Mouse (Mus musculus) MEL (cell line): ENCODE data around the gene Mroh2a. TPM values are rescaled to one million over a fixed set of nuclear protein-coding genes. Genes with fewer than 3 reads are reported as not detected.

Source experiments
- DNase-seq: peaks from one replicate; pipeline ENCODE4 v3.0.0; 2011; ENCODE audit warnings: low read depth, low spot score
- H3K27ac ChIP-seq: 2 replicates; pipeline ENCODE4 v1.5.1; 2012; ENCODE audit warnings: low read depth, mild to moderate bottlenecking, control low read depth, low read length, moderate library complexity; ENCODE audit not compliant: control insufficient read depth
- H3K27me3 ChIP-seq, 2 experiments: fragments of 150-350 bp in 1 of 2; sonication (generic) in 1 of 2; 2 replicates each; pipeline ENCODE4 v1.6.1; 2012; ENCODE audit warnings: low read length in 2 of 2, mild to moderate bottlenecking in 2 of 2, improper control_type of control experiment in 1 of 2, moderate library complexity in 1 of 2; ENCODE audit not compliant: insufficient read depth in 2 of 2, control insufficient read depth in 1 of 2
- H3K36me3 ChIP-seq, 2 experiments: 2 replicates each; pipeline ENCODE4 v1.6.1; 2012 to 2014; ENCODE audit warnings: low read length in 2 of 2, improper control_type of control experiment in 1 of 2, inconsistent platforms in 1 of 2, mild to moderate bottlenecking in 1 of 2; ENCODE audit not compliant: insufficient read depth in 2 of 2, control insufficient read depth in 1 of 2
- H3K4me1 ChIP-seq, 2 experiments: fragments of 150-350 bp in 1 of 2; sonication (generic) in 1 of 2; 2 replicates each; pipeline ENCODE4 v1.6.1; 2012; ENCODE audit warnings: low read length in 2 of 2, improper control_type of control experiment in 1 of 2, mild to moderate bottlenecking in 1 of 2; ENCODE audit not compliant: insufficient read depth in 2 of 2, control insufficient read depth in 1 of 2
- H3K4me3 ChIP-seq, 2 experiments: fragments of 150-350 bp in 1 of 2; sonication (generic) in 1 of 2; 2 replicates each; pipeline ENCODE4 v1.5.1; 2012; ENCODE audit warnings: low read depth in 2 of 2, low read length in 2 of 2, mild to moderate bottlenecking in 2 of 2, moderate library complexity in 2 of 2, control low read depth in 1 of 2, improper control_type of control experiment in 1 of 2; ENCODE audit not compliant: control insufficient read depth in 1 of 2, insufficient read depth in 1 of 2
- H3K79me2 ChIP-seq: 2 replicates; pipeline ENCODE4 v1.6.1; 2012; ENCODE audit warnings: mild to moderate bottlenecking, low read length, moderate library complexity; ENCODE audit not compliant: control insufficient read depth, poor library complexity, insufficient read depth
- H3K9ac ChIP-seq: 2 replicates; pipeline ENCODE4 v1.6.1; 2012; ENCODE audit warnings: low read depth, mild to moderate bottlenecking, control low read depth, low read length, moderate library complexity; ENCODE audit not compliant: control insufficient read depth, poor library complexity, severe bottlenecking
- H3K9me3 ChIP-seq: fragments of 150-350 bp; sonication (generic); replicated peaks from 2 replicates; pipeline ENCODE4 v1.6.1; 2012; ENCODE audit warnings: mild to moderate bottlenecking, low read length, improper control_type of control experiment, moderate library complexity; ENCODE audit not compliant: insufficient read depth
- BHLHE40 ChIP-seq: IDR thresholded peaks from 2 replicates; pipeline ENCODE4 v1.6.1; 2012; ENCODE audit warnings: low read depth, mild to moderate bottlenecking, inconsistent platforms, low read length, improper control_type of control experiment, borderline replicate concordance
- CHD2 ChIP-seq: IDR thresholded peaks from 2 replicates; pipeline ENCODE4 v1.6.1; 2011; ENCODE audit warnings: low read length, improper control_type of control experiment
- CTCF ChIP-seq, 3 experiments: IDR thresholded peaks in 2 of 3; conservative IDR thresholded peaks in 1 of 3; 2 replicates each; pipeline ENCODE4 v1.5.1; 2011 to 2012; ENCODE audit warnings: low read length in 3 of 3, low read depth in 2 of 3, mild to moderate bottlenecking in 2 of 3, improper control_type of control experiment in 1 of 3, inconsistent platforms in 1 of 3, mixed read lengths in 1 of 3, moderate library complexity in 1 of 3; ENCODE audit not compliant: control insufficient read depth in 1 of 3, insufficient read depth in 1 of 3, poor library complexity in 1 of 3, severe bottlenecking in 1 of 3
- ELF1 ChIP-seq: IDR thresholded peaks from 2 replicates; pipeline ENCODE4 v1.6.1; 2014; ENCODE audit warnings: low read depth, mild to moderate bottlenecking, inconsistent platforms, low read length, improper control_type of control experiment, moderate library complexity
- GATA1 ChIP-seq: IDR thresholded peaks from 2 replicates; pipeline ENCODE4 v1.6.1; 2011; ENCODE audit warnings: low read depth, low read length, improper control_type of control experiment
- HCFC1 ChIP-seq: IDR thresholded peaks from 2 replicates; pipeline ENCODE4 v1.6.1; 2012; ENCODE audit warnings: low read depth, mild to moderate bottlenecking, inconsistent platforms, low read length, improper control_type of control experiment, moderate library complexity
- JUND ChIP-seq: IDR thresholded peaks from 2 replicates; pipeline ENCODE4 v1.6.1; 2011; ENCODE audit warnings: low read depth, mild to moderate bottlenecking, improper control_type of control experiment, low read length
- MAFK ChIP-seq: IDR thresholded peaks from 2 replicates; pipeline ENCODE4 v1.6.1; 2011; ENCODE audit warnings: low read depth, mild to moderate bottlenecking, low read length, improper control_type of control experiment, borderline replicate concordance
- MAZ ChIP-seq: IDR thresholded peaks from 2 replicates; pipeline ENCODE4 v1.6.1; 2012; ENCODE audit warnings: low read depth, mild to moderate bottlenecking, inconsistent platforms, low read length, improper control_type of control experiment
- MEF2A ChIP-seq: IDR thresholded peaks from 2 replicates; pipeline ENCODE4 v1.6.1; 2014; ENCODE audit warnings: low read depth, mild to moderate bottlenecking, inconsistent platforms, low read length, improper control_type of control experiment; ENCODE audit not compliant: poor library complexity, insufficient replicate concordance, severe bottlenecking; ENCODE audit errors: extremely low read depth
- MXI1 ChIP-seq: IDR thresholded peaks from 2 replicates; pipeline ENCODE4 v1.6.1; 2011; ENCODE audit warnings: mild to moderate bottlenecking, low read depth, low read length, improper control_type of control experiment
- MYC ChIP-seq: IDR thresholded peaks from 2 replicates; pipeline ENCODE4 v1.6.1; 2011; ENCODE audit warnings: low read depth, mild to moderate bottlenecking, low read length, improper control_type of control experiment, moderate library complexity
- NRF1 ChIP-seq: IDR thresholded peaks from 2 replicates; pipeline ENCODE4 v1.6.1; 2014; ENCODE audit warnings: low read depth, mild to moderate bottlenecking, inconsistent platforms, low read length, improper control_type of control experiment, moderate library complexity; ENCODE audit not compliant: poor library complexity, insufficient read depth, severe bottlenecking
- POLR2AphosphoS2 ChIP-seq: IDR thresholded peaks from 2 replicates; pipeline ENCODE4 v1.6.1; 2011; ENCODE audit warnings: low read length, improper control_type of control experiment
- RAD21 ChIP-seq: IDR thresholded peaks from 2 replicates; pipeline ENCODE4 v1.6.1; 2011; ENCODE audit warnings: mild to moderate bottlenecking, low read depth, low read length, improper control_type of control experiment
- RCOR1 ChIP-seq: IDR thresholded peaks from 2 replicates; pipeline ENCODE4 v1.6.1; 2012; ENCODE audit warnings: low read depth, mild to moderate bottlenecking, inconsistent platforms, low read length, improper control_type of control experiment
- SIN3A ChIP-seq: IDR thresholded peaks from 2 replicates; pipeline ENCODE4 v1.6.1; 2012; ENCODE audit warnings: low read length, improper control_type of control experiment, inconsistent platforms
- SMC3 ChIP-seq: IDR thresholded peaks from 2 replicates; pipeline ENCODE4 v1.6.1; 2011; ENCODE audit warnings: low read depth, low read length, improper control_type of control experiment
- TAL1 ChIP-seq: IDR thresholded peaks from 2 replicates; pipeline ENCODE4 v1.6.1; 2012; ENCODE audit warnings: mild to moderate bottlenecking, inconsistent platforms, low read length, moderate library complexity, mixed read lengths
- TCF12 ChIP-seq: IDR thresholded peaks from 2 replicates; pipeline ENCODE4 v1.6.1; 2014; ENCODE audit warnings: low read depth, mild to moderate bottlenecking, inconsistent platforms, low read length, improper control_type of control experiment, moderate library complexity
- UBTF ChIP-seq: IDR thresholded peaks from 2 replicates; pipeline ENCODE4 v1.6.1; 2012; ENCODE audit warnings: low read depth, mild to moderate bottlenecking, inconsistent platforms, low read length, improper control_type of control experiment, moderate library complexity, borderline replicate concordance; ENCODE audit not compliant: insufficient read depth
- ZC3H11A ChIP-seq: IDR thresholded peaks from 2 replicates; pipeline ENCODE4 v1.6.1; 2012; ENCODE audit warnings: low read depth, mild to moderate bottlenecking, inconsistent platforms, low read length, improper control_type of control experiment
- ZNF384 ChIP-seq: IDR thresholded peaks from 2 replicates; pipeline ENCODE4 v1.6.1; 2012; ENCODE audit warnings: low read depth, mild to moderate bottlenecking, inconsistent platforms, low read length, improper control_type of control experiment
- polyA plus RNA-seq, 2 experiments: library from polyadenylated mRNA; stranded (reverse) in 1 of 2; unstranded in 1 of 2; fragments of >175 nt in 1 of 2; fragments of >200 nt in 1 of 2; gene quantifications; 2 replicates each; pipeline versions ENCODE4 v1.2.1 to v1.2.4; 2012; ENCODE audit warnings: low replicate concordance in 2 of 2, low read depth in 1 of 2; ENCODE audit not compliant: insufficient read length in 2 of 2, insufficient read depth in 1 of 2, missing spikeins in 1 of 2
- total RNA-seq: library from RNA; depleted of rRNA; stranded (reverse); fragments of 300-350 nt; gene quantifications from 2 replicates; pipeline ENCODE4 v1.2.3, GENCODE M21; 2012

Gene Mroh2a
- total and polyA plus RNA-seq, 3 experiments = 0.27 to 2.5 TPM; not detected in 1

GRCm38 (mm10) chr1:88214462-88214952 lies 12.3 kb upstream of the Mroh2a start:
- H3K9ac ChIP-seq = no peak overlapping the region
- no peaks in the 10 kb centered on the region for H3K27me3 ChIP-seq
- no peaks in the 10 kb centered on the region for H3K9me3 ChIP-seq
- TF ChIP-seq SIN3A (no peak), RCOR1 (no peak), ELF1 (no peak), RAD21 (no peak), MAFK (no peak), POLR2AphosphoS2 (no peak), MEF2A (no peak), MXI1 (no peak), CTCF (IDR thresholded peaks at IDR 0.05 in 2 of 3, conservative IDR thresholded peaks at IDR 0.05 in 1 of 3; ENCODE audit: control insufficient read depth in 1 of 3, insufficient read depth in 1 of 3, low read depth in 2 of 3, low read length in 3 of 3, poor library complexity in 1 of 3, severe bottlenecking in 1 of 3) (no peak), NRF1 (no peak), BHLHE40 (no peak), MYC (no peak), GATA1 (no peak), CHD2 (no peak), SMC3 (no peak), ZNF384 (no peak), TAL1 (no peak), JUND (no peak), ZC3H11A (no peak)
- H3K79me2 ChIP-seq = no peaks in the 10 kb centered on the region
- no peak overlapping the region for H3K4me3 ChIP-seq
- H3K27ac ChIP-seq = no peak overlapping the region
- H3K36me3 ChIP-seq = no peaks in the 10 kb centered on the region
- DNase-seq = peak; percentile 29
- no peaks in the 10 kb centered on the region for H3K4me1 ChIP-seq

- DNase-seq = peak; percentile 8
- no peak overlapping the region for H3K4me3 ChIP-seq
Measured at GRCm38 (mm10) chr1:88215466-88216380, 11.1 kb upstream of the Mroh2a start.

More at GRCm38 (mm10) chr1:88215466-88216380, 11.1 kb upstream of the Mroh2a start:
- Histone ChIP-seq H3K27ac (no peak overlapping the region), H3K9ac (no peak overlapping the region), H3K4me1 (no peaks in the 10 kb centered on the region), H3K9me3 (no peaks in the 10 kb centered on the region), H3K27me3 (no peaks in the 10 kb centered on the region), H3K36me3 (no peaks in the 10 kb centered on the region), H3K79me2 (no peaks in the 10 kb centered on the region)
- no peak for TF ChIP-seq RCOR1
- TF ChIP-seq UBTF = no peak
- TF ChIP-seq MAZ = no peak
- TF ChIP-seq HCFC1 = no peak
- TF ChIP-seq TCF12 = no peak
